ENCODE assay signal across 9 mouse cellular contexts in genomic region chr7:102919632-102920031, GRCm38 (mm10). TPM values are rescaled to one million over a fixed set of nuclear protein-coding genes. Genes with fewer than 3 reads are reported as not detected.
DNase-seq lines count a peak whose midpoint lies in the region; ATAC-seq lines count a peak whose summit lies in the region.
"Had no signal": no experiment of that assay in that cellular context is flagged by ENCODE, and none has a peak within 500 bp of the region (broad histone marks: within the 10 kb centered on the region; RNA-seq: fewer than 3 reads in every experiment).

No protein-coding gene starts in this region.

- H3K9me3 ChIP-seq in heart, embryonic 13.5 days, result no peaks in the 10 kb centered on the region
- no peaks in the 10 kb centered on the region for H3K9me3 ChIP-seq in liver, embryonic 13.5 days (replicated peaks)
- no peaks in the 10 kb centered on the region for H3K9me3 ChIP-seq in stomach, embryonic 15.5 days

- 6% methylated on average over 1 of the region's 1 CpGs for WGBS in heart, embryonic 13.5 days
- WGBS in liver, embryonic 13.5 days (ENCODE audit: insufficient replicate concordance), result 3% methylated on average over 1 of the region's 1 CpGs
- 3% methylated on average over 1 of the region's 1 CpGs for WGBS in stomach, embryonic 15.5 days

- no peaks in the 10 kb centered on the region for H3K36me3 ChIP-seq in heart, embryonic 13.5 days
- no peaks in the 10 kb centered on the region for H3K36me3 ChIP-seq in liver, embryonic 13.5 days
- no peaks in the 10 kb centered on the region for H3K36me3 ChIP-seq in stomach, embryonic 15.5 days

- peaks cover 12% of the 10 kb centered on the region for H3K4me1 ChIP-seq in heart, embryonic 13.5 days
- no peaks in the 10 kb centered on the region for H3K4me1 ChIP-seq in liver, embryonic 13.5 days (replicated peaks)
- H3K4me1 ChIP-seq in stomach, embryonic 15.5 days, result no peaks in the 10 kb centered on the region

- H3K27ac ChIP-seq in heart, embryonic 13.5 days (replicated peaks), result no peak overlapping the region
- H3K27ac ChIP-seq in liver, embryonic 13.5 days, result no peak overlapping the region
- no peak overlapping the region for H3K27ac ChIP-seq in stomach, embryonic 15.5 days

- H3K27me3 ChIP-seq in heart, embryonic 13.5 days (replicated peaks), result no peaks in the 10 kb centered on the region
- H3K27me3 ChIP-seq in liver, embryonic 13.5 days, result no peaks in the 10 kb centered on the region
- no peaks in the 10 kb centered on the region for H3K27me3 ChIP-seq in stomach, embryonic 15.5 days (replicated peaks)

- H3K4me2 ChIP-seq in heart, embryonic 13.5 days, result no peak overlapping the region
- no peak overlapping the region for H3K4me2 ChIP-seq in liver, embryonic 13.5 days
- H3K4me2 ChIP-seq in stomach, embryonic 15.5 days, result no peak overlapping the region

- peak; percentile 16 for DNase-seq in cerebellum, adult 9-10 months
- peak; percentile 3 for DNase-seq in right cerebral cortex, adult 18-20 months
- no peak for DNase-seq in right cerebral cortex, postnatal 25 days
- peak; percentile 5 for DNase-seq in liver, embryonic 13.5 days
- DNase-seq in frontal cortex, postnatal 25 days (ENCODE audit: low spot score in 2 of 2), result no peak

- ATAC-seq in cerebellum, adult (ENCODE audit: insufficient number of reproducible peaks, low FRiP score, low TSS enrichment), result no peak
- 0 out of 2 replicates have a peak, but pooled peaks have one; percentile 19 for ATAC-seq in heart, embryonic 13.5 days (ENCODE audit: extremely low read depth, insufficient number of reproducible peaks, low FRiP score, low TSS enrichment)
- no peak; the same call in 1 of the 2 replicates for ATAC-seq in liver, embryonic 13.5 days (ENCODE audit: low read depth)
- peak; percentile 53; the same call in 1 of the 2 replicates for ATAC-seq in stomach, embryonic 15.5 days (ENCODE audit: insufficient read depth, low FRiP score, low read depth)

- H3K9ac ChIP-seq in heart, embryonic 13.5 days, result no peak overlapping the region
- H3K9ac ChIP-seq in liver, embryonic 13.5 days, result no peak overlapping the region
- H3K9ac ChIP-seq in stomach, embryonic 15.5 days, result no peak overlapping the region

- no peak overlapping the region for H3K4me3 ChIP-seq in heart, embryonic 13.5 days
- no peak overlapping the region for H3K4me3 ChIP-seq in liver, embryonic 13.5 days (replicated peaks)
- no peak overlapping the region for H3K4me3 ChIP-seq in stomach, embryonic 15.5 days (replicated peaks)

RNA-seq across cellular contexts. Expression of gene Olfr571, which starts 2.3 kb away (rescaled TPM):
- polyA plus RNA-seq in heart, embryonic 13.5 days (2015; fragmentation: Nextera tagmentation; extraction: Ambion mirVana), result not detected in 2 replicates
- not detected in 2 replicates for polyA plus RNA-seq in liver, embryonic 13.5 days (2015; fragmentation: Nextera tagmentation; extraction: Ambion mirVana)
- polyA plus RNA-seq in stomach, embryonic 15.5 days (2015; fragmentation: Nextera tagmentation; extraction: Ambion mirVana), result not detected in 2 replicates
- polyA plus RNA-seq: stomach, embryonic 16.5 days had no signal

RNA-seq across cellular contexts. Expression of gene Olfr572, which starts 4.6 kb away (rescaled TPM):
- not detected in 2 replicates for polyA plus RNA-seq in heart, embryonic 13.5 days (2015; fragmentation: Nextera tagmentation; extraction: Ambion mirVana)
- polyA plus RNA-seq in liver, embryonic 13.5 days (2015; fragmentation: Nextera tagmentation; extraction: Ambion mirVana), result not detected in 2 replicates
- not detected in 2 replicates for polyA plus RNA-seq in stomach, embryonic 15.5 days (2015; fragmentation: Nextera tagmentation; extraction: Ambion mirVana)
- polyA plus RNA-seq: stomach, embryonic 16.5 days had no signal

RNA-seq across cellular contexts. Expression of gene Olfr573-ps1, which starts 22.7 kb away (rescaled TPM):
- polyA plus RNA-seq in heart, embryonic 13.5 days (2015; fragmentation: Nextera tagmentation; extraction: Ambion mirVana), result not detected in 2 replicates
- not detected in 2 replicates for polyA plus RNA-seq in liver, embryonic 13.5 days (2015; fragmentation: Nextera tagmentation; extraction: Ambion mirVana)
- not detected in 2 replicates for polyA plus RNA-seq in stomach, embryonic 15.5 days (2015; fragmentation: Nextera tagmentation; extraction: Ambion mirVana)
- polyA plus RNA-seq: stomach, embryonic 16.5 days had no signal

RNA-seq across cellular contexts. Expression of gene Olfr570, which starts 25.3 kb away (rescaled TPM):
- polyA plus RNA-seq in heart, embryonic 13.5 days (2015; fragmentation: Nextera tagmentation; extraction: Ambion mirVana), result not detected in 2 replicates
- not detected in 2 replicates for polyA plus RNA-seq in liver, embryonic 13.5 days (2015; fragmentation: Nextera tagmentation; extraction: Ambion mirVana)
- not detected in 2 replicates for polyA plus RNA-seq in stomach, embryonic 15.5 days (2015; fragmentation: Nextera tagmentation; extraction: Ambion mirVana)
- polyA plus RNA-seq: stomach, embryonic 16.5 days had no signal

RNA-seq across cellular contexts. Expression of gene Olfr574, which starts 28.6 kb away (rescaled TPM):
- polyA plus RNA-seq in heart, embryonic 13.5 days (2015; fragmentation: Nextera tagmentation; extraction: Ambion mirVana), result not detected in 2 replicates
- polyA plus RNA-seq in liver, embryonic 13.5 days (2015; fragmentation: Nextera tagmentation; extraction: Ambion mirVana), result not detected in 2 replicates
- polyA plus RNA-seq in stomach, embryonic 15.5 days (2015; fragmentation: Nextera tagmentation; extraction: Ambion mirVana), result not detected in 2 replicates
- polyA plus RNA-seq: stomach, embryonic 16.5 days had no signal

Comparison
In these comparisons a context has a peak if more than half of its experiments do, and no peak if none do; other contexts are left out.
1. DNase-seq: peak in cerebellum, adult 9-10 months (single experiment), right cerebral cortex, adult 18-20 months (single experiment) and liver, embryonic 13.5 days (single experiment); none in right cerebral cortex, postnatal 25 days (single experiment) and frontal cortex, postnatal 25 days (0 of 2).
2. ATAC-seq: peak in heart, embryonic 13.5 days (single experiment) and stomach, embryonic 15.5 days (single experiment); none in cerebellum, adult (single experiment) and liver, embryonic 13.5 days (single experiment).